Mouse (Mus musculus) mesoderm, embryonic 11.5 days (tissue): ENCODE measurements around the gene Synpo2l.
"Not testable (repeated sequence)": the region's sequence is repeated elsewhere in the genome, so short reads cannot be mapped to it uniquely, and the experiment has no call there.

Experiments
- DNase-seq: peaks from one replicate; pipeline ENCODE4 v3.0.0-alpha.2; 2012; ENCODE audit warnings: low read depth, low spot score

The Synpo2l gene

DNA sequence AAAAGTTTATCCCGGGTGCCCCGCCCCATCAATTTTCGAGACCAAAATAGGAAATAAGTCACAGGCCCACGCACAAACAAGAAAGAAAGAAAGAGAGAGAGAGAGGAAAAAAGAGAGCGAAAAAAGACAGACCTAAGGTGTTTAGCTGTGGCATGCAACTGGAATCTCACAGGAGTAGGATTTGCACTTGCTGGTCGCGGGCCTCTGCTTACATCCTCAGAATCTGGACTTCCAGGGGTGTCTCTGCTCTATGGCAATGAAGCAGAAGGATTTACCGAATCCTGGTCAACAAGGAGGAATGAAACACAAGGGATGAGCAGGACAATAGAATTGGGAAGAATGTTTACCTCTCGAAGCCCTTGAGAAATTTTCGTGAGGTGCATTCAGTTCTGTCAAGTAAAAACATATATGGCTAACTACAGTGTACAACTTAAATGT, 26.7 kb downstream of the Synpo2l start:
- no peak for DNase-seq

DNA sequence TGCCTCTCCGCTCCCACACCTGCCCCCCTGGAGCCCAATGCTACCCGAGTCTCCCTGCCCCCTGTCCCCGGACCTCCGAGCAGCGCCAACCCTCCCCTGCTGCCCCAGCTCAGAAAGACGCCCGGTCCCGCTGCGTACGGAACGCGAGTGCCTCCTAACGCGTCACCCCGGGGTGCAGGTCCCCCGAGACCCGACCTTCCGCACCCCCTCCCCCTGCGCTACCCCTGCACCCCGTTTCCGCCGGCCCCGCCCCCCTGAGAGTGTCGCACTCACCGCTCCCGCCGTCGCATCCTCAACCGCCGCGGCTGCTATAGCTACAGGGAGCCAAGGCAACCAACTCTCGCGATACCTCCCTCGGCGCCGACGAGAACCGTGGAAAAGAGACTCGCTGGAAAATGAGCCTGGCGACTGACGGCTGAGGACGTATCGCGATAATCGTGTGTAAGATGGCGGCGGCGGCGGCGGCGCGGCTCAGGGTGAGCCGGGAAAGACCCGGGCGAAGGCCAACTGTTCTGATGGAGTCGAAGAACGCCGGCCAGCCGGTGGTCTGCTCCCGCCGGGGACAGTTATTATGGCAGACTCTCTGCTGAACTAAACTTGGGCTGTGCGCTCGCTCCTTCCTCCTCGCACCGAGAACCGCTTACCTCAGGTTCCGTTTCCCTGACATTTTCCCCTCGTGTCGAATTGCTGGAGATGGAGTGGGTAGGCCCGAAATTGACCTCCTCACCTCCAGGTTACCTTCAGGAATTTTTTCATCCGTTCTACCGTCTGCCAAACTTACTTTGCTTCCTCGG, 27.3 kb downstream of the Synpo2l start, which contains the start of gene Usp54:
TSS of gene Usp54 (minus strand) at position 420 of the 794 bp plus-strand sequence.
- DNase-seq: peak; percentile 99

DNA sequence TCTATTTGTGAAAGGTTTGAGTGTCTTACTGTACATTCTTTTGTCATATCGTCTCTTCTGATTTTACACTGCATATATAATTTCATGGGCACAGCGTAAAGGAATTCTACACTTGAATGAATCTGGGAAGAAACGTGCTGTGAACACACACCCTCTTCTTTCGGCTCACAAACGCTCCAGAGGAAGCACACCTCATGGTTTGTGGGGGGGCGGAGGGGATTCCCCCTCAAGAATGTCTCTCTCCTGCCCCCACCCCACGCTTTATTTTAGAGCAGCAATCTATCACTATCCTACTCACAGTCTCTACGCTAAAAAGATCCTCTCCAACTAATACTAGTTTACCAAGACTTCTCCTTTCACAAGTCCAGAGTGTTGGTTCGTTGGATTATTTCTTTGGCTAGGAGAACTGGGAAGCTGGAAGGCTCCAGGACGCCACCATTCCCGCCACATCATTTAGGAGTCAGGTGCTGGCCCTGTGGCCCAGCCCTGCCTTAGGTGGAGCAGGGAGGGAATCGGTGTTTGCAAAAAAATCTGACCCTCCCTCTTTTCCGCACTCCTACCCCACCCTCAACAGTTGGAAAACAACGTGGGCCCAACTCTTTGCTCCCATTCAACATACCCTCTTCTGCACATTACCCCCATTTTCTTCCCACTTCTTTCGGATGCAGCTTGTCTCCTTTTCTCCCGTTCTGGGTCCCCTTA, 28.1 kb downstream of the Synpo2l start:
- DNase-seq: no peak

DNA sequence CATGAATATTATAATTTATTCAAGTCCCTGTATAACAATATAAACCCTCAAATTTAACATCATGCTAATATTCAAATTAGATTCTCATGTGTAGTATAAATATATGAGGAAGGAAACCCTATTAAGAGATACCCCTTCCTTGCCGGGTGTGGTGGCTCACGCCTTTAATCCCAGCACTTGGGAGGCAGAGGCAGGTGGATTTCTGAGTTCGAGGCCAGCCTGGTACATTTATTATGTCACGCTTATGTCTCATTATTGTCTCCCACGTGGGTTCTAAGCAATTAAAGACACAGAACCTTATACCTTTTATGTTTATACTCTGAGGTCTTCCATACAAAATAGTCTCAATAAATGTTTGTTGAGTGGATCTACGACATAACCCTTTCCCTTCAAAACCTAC, 29.5 kb downstream of the Synpo2l start:
- no peak for DNase-seq

DNA sequence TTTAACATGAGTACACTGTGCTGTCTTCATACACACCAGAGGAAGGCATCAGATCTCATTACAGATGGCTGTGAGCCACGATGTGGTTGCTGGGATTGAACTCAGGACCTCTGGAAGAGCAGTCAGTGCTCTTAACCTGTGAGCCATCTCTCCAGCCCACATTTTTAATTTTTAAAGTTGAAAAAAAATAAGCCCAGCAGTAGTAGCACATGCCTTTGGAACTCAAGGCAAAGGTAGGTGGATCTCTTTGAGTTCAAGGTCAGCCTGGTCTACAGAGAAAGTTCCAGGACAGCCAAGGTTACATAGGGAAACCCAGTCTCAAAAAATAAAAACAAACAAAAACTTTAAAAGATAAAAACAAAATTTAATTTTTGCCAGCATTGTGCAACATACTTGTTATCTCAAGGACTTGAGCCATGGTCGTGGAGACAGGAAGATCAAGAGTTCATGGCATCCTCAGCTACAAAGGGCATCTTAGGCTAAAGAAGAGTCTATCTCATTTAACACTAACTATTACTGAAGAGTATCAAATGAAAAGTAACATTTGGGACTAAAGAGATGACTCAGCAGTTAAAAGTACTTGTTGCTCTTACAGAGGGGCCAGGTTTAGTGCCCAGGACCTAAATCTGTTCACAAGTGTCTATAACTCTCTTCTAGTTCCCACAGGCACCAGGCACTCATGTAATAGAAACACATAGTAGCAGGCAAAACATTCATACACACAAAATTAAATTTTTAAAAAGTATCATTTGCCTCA, 30.2 kb downstream of the Synpo2l start:
- no peak for DNase-seq

DNA sequence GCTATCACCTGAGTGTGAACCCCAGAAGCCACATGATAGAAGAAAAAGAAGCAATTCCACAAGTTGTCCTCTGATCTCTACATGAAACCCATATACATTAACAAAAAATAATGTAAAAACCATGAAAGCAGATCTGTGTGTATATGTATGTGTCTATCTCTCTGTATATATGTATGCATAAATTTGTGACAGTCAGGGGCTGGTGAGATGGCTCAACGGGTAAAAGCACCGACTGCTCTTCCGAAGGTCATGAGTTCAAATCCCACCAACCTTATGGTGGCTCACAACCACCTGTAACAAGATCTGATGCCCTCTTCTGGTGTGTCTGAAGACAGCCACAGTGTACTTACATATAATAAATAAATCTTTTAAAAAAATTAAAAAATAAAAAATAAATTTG, 31.2 kb downstream of the Synpo2l start:
- DNase-seq: not testable (repeated sequence)

DNA sequence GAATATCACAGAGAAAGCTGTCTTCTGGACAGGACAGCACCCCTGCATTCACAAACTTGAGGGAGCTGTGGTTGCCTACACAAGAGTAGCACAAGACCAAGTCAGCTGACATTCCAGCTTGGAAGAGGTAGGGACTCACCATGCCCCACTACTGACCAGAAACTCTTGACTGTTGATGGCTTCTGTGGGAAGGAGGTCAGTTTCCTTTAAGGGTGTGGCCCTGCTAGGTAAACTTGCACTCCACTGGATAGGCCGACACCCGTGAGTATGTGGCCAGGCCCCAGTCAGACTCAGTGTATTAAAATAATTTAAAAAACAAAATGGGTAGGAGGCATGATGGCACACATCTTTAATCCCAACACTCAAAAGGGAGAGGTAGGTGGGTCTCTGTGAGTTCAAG, 32.6 kb downstream of the Synpo2l start:
- DNase-seq: no peak

DNA sequence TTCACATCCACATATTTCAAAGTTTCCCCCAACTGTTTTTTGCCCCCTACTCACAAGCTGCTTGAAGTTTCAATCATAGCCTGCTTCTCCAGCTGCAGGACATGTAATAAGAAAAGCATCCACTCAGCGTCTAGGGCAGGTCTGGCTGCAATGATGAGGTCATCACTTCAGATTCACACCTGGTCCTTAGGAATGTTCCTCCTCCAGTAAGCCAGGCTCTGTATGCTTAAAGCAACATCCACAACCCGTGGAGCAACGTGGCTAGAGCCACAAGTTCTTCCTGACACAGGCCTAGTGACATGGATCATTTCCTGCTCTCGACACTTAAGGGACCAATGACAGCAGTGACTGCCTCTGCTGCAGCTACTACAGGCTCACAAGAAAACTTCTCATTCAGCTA, 36.9 kb downstream of the Synpo2l start:
- DNase-seq: no peak

DNA sequence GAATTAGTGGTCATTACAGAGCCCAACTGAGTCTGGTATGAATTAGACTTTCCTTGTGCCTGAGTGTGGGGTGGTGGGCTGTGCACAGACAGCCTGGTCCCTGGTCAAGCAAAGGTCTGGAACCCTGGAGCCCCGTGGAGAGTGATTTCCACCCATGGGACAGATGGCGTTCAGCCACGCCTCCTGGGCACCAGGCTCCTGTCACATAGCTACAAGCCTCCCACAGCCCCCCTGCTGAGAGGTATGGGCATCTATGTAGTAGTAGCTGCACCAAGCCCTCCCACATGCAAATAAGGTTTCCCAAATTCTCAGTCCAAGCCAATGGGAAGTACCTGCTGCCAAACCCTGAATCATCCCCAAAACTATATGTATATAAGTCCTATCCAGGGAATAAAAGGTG, 41.2 kb downstream of the Synpo2l start:
- no peak for DNase-seq

DNA sequence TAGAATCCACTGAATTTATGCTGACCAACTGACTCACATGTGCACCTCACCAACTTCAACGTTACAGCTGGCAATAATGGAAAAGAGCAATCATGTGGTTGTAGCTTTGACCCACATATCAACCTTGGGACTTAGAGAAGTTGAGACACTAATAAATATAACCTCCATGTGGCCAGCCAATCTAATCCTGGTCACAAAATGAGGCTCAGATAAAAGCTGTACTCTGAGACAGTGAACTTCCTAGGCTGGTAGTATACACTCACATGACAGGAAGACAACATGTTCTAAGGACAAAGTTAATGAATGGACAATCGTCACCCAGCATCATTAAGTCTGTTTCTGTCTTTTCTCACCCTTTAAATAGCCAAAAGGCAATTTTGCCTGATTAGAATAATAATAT, 41.7 kb downstream of the Synpo2l start:
- no peak for DNase-seq

DNA sequence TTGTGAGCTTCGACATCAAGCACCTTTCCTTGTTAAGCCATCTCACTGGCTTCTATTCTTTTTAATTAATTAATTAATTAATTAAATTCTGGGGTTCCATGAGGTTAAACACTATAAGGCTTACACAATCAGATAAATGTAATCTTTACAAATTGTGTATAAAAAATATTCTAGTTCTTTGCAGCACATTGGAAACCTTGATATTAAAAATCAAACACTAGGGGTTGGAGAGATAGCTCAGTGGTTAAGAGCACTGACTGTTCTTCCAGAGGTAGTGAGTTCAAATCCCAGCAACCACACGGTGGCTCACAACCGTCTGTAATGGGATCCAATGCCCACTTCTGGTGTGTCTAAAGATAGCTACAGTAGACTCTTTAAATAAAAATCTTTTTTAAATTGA, 45.2 kb downstream of the Synpo2l start:
- no peak for DNase-seq

DNA sequence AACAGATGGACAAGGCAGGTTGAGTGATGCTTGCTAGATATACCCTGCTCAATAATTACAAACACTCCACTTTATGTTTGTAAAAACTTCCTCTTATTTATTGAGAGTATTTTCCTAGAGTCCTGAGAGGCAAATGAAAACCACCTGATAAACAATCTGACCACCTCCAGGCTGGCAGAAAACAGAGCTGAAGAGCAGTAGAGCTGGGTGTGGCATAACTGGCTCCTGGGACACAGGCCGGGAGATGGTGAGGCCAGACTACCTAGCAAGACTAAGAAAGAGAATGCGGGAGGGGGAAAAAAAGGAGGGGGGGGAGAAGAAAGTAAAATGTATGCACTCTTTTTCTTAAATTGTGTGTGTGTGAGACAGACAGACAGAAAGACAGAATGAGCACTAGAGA, 45.7 kb downstream of the Synpo2l start:
- DNase-seq: no peak

DNA sequence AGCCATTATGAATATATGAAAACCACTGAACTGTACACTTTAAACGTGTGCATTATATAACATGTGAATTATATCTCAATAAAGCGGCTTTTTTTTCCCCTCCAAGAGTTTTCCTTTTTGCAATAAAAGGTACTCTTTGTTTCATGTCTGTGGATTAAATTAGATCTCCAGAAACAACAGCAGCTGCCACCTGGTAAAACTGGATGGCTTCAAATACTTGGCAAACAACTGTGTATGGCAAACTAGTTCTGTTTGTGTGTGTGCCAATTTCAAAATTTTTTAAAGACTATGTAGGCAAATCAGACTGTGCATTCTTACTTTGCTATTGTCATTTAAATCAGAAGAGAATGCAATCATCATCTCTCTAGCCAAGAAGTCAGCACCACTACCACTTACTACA, 46.3 kb downstream of the Synpo2l start:
- DNase-seq: no peak

DNA sequence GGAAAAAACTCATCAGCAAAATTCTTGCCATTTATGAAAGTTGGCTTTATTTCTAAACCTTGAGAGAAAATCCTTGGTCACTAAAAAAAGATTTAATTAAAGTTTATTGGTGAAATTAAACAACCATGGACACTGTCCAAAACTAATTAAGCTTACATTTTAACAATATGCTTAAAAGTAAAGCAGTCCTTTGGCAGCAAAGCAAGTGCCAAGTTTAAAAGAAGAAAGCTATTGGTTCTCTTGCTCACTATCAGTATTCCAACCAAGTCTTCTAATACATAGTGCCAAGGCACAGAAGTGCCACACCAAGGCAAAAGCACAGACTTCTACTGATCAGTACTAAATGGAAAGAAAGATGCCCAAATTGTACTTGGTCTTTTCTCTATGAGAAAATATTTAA, 49.0 kb downstream of the Synpo2l start:
- no peak for DNase-seq

DNA sequence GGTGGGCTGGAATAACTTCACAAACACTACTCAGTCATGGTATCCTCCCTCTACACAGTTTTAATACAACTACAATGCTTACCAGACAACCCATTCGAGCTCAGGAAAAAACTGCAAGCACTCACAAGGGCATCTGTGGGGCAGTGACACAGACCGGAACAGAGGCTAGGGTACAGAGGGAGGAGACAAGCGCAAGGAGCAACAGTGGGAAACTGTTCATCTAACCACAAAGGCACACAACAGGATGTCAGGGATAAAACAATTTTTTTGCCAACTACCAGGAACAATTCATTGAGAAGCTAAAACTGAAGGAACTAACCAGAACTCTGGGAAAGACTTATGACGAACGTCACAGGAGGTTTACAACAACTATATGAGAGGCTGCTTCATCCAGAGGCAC, 49.9 kb downstream of the Synpo2l start:
- no peak for DNase-seq

DNA sequence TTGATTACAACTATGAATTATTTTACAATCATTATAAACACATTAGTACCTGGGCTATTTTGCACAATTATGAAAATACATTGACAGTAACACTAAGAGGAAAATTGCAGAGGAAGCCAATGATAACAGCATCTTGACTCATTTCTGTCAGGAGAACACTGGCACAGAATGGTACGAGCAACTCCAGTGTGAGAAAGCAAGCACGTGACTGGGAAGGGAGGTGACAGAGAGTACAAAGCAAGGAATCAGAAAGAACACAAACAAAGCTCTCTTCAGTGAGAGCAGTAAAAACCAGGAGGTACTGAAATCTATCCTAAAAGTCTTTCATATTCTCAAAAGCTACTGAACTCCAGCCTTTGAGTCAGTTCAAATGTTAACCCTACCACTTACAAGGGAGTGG, 51.7 kb downstream of the Synpo2l start:
- no peak for DNase-seq

DNA sequence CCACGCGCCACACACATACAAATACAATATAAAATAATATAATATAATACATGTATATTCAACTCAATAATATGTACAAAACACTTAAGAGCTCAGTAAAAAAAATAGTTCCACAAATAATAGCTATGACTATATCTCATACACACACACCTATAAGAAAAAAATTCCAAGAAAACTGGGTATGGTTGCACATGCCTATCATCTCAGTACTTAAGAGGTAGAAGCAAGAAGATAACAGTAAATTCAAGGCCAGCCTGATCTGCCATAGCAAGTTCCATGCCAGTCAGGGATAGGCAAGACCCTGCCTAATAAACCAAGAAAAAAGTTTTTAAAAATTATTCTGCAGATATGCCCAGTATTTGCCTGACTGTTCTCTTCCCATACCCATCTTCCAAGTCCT, 53.1 kb downstream of the Synpo2l start:
- no peak for DNase-seq

DNA sequence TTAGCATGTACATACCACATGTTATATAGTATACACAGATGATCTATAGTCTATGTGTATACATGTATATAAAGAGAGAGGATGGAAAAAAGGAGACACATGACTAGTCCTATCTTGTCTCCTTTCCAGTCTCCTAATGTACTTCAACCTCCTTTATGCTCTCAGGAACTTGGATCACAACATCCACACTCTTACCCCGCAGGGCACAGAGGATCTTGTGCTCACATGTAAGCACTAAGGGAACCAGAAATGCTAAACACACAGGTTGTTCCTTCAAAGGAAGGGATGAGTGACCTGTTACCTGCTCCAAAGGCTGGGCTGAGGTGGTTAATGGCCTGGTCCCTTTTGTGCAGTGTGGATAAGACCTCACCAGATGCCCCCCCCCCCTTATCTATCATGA, 55.3 kb downstream of the Synpo2l start:
- DNase-seq: no peak

DNA sequence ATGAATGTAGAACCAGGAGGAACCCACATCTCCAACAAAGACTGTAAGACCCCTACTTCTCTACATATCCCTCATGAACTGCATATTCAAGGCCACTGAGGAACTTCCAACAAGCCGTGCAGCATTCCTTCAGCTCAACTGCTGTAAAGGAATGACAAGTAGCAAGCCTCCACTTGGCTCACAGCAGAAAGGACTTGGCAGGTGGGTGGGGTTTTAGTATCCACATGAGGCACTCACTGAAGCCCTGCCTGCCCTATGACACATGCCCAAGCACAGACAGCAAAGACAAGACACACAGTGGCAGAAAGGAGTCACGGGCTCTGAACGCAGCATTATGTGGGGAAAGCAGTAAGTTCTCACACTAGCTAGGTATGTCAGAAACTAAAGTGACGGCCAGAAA, 58.0 kb downstream of the Synpo2l start:
- no peak for DNase-seq

DNA sequence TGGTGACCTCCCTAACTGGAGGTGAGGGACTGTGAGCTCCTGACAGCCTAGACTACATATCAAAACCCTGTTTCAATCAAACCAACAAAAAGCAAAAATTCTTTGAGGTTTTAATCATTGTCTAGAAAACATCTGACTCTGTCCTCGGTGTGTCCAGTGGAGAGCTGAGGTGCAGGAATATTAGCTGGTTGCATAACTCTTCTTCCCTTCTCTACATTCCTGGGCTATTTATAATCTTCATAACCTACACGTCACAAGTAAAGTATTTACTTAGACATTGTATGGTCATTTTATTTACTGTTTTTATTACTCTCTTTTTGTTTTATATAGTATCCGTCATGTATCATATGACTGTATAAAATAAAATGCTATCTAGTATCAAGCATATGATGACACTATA, 58.6 kb downstream of the Synpo2l start:
- DNase-seq: no peak
